Mouse (Mus musculus): ENCODE measurements around the gene Wwox.

Wwox gene

DNA sequence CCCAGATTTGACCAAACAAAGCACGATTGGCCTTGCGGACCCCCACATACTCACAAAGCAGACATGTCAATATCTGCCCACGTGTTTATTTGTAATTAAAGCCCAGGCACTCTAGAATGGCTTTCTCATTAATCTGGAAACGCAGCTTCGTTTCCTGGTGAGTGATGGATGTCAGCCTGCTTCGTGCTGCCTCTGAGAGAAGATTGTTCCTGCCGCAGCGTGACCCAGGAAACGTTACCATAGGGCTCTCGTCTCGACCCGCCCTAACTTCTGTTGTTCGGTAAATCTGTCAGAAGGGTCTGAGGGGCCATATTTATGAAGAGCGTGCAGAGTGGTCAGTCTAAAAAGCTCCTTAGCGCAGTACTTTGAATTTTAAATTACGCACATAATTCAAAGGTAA, 164.9 kb downstream of the Wwox start:
- no peak for DNase-seq

DNA sequence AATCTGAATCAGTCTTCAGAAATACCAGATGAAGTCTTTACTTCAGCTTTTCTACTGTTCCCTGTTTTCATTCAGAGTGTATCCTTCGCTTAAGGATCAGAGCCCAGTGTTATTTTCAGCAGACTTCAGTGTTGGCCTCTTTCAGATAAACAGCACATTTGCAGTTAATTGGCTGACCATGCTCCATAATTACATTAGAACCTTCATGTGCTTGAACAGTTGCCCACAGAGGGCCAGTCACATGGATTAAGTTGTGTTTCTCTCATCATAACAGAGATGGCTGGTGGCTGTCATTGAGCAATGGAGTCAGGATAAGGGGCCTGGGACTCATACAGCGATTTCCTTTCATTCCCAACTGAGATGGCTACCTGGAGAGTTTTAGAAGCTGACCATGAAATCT, 166.2 kb downstream of the Wwox start:
- no peak for DNase-seq

DNA sequence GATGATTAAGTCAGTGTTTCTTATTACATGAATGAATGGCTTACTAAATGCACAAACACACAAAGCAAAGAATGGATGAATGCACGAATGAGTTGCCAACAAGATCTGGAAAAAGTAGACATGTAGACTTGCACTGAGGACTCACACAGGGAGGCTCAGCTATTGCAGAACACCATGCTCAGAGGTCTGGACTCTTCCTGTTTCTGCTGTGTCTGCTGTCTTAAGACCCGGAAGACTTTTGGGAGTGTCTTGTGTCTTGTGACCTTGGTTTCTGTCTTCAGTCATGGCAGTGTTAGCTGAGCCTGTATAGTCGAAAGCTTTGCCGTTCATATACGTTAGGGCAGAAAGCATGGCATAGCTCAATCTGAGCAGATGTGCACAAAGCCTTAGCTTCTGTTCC, 169.9 kb downstream of the Wwox start:
- DNase-seq, result no peak

DNA sequence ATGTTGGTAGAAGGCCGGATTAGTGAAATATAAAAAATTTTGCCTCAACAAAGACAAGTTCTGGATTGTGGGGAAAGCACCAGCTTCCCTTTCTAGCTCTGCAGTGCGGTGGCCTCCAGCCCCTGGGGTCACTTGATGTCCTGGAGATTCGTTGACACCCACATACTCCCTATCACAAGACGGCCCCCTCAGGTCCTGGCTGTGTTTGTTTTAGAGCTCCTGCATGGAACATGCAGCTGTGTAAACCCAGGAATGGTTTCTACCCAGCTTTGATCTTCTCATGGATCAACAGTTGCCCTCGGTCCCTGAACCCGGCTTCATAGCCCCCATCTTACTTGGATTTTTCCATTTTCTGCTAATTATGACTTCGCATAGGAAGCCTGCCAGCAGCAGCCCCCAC, 171.6 kb downstream of the Wwox start:
- DNase-seq, result no peak

DNA sequence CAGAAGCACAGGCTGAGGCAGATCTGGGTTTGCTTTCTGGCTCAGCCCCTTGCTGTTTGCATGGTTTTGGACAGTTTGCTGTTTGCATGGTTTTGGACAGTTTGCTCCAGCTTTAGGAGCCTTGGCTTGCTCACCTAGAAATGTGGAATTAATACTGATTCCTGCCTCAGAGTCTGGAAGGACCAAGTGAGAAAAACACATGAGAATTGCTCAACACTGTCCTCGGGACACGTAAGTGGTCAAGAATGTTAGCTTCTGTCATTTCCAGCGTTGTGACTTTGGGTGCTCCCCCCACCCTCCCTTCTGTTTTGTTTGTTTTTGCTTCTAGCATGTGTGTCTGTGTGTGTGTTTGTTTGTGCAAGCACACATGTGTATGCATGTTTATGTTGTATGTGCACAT, 172.6 kb downstream of the Wwox start:
- DNase-seq, result no peak

DNA sequence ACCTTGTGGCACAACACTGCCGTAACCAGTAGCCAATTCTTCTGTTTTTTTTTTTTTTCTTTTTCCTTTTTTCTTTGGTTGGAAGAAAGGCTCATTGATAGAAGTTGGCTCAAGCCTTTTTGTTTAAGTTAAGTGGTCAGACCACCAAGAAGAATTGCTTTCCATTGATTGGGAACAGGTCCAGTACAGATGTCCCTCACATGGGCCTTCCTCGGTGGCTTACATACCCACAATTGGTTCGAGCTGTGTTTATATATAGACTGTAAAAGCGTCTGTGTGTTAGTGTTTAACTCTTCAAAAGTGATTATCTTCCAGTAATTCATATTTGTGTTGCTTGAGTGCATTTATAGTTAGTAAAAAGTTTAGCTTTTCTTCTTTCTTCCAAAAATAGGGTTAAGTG, 176.0 kb downstream of the Wwox start:
- DNase-seq, result no peak

DNA sequence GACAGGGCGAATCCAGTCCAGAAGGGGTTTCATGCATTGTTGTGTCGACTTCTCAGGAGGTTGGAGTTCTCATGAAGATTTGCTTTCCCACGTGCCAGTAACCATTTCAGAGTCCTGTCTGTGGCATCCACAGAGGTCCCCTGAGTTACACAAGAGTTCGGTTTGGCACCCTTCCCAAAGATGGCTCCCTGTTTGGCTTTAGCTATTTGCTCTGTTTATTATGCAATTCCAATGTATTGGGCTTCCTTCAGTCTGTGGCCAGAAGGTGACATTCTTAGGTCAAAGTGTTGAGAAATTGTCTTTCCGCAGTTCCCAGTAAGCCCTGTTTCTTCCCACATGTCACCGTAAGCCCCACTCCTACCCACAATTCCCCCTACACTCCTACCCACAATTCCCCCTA, 176.5 kb downstream of the Wwox start:
- DNase-seq, result no peak

DNA sequence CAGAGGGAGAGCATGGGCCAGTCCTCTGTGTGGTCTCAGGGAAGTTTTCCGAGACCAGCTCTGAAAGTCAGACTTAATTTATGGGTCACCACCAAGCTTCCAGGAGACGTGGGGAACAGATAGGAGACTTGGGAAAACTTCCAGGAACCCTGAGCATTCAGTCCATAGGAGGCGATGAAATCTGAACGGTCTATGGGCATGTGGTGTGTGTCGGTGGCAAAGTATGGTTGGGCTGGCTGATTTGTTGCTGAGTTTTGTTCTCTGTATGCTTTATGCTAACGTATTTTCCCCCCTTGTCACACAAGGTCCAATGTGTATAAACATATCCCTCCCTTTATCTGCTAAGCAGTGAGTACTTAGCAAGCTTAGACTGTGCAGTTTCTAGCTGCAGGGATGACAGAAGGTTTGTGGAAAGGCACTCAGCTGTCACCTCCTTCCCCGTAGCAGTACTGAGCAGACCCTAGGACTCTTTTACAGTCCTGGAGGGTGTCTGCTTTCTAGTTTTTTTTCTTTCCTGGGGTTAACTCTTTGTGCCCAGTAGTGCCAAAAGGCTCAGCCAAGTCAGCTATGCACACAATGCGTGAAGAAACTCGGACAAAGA, 179.6 kb downstream of the Wwox start:
- DNase-seq, result no peak

DNA sequence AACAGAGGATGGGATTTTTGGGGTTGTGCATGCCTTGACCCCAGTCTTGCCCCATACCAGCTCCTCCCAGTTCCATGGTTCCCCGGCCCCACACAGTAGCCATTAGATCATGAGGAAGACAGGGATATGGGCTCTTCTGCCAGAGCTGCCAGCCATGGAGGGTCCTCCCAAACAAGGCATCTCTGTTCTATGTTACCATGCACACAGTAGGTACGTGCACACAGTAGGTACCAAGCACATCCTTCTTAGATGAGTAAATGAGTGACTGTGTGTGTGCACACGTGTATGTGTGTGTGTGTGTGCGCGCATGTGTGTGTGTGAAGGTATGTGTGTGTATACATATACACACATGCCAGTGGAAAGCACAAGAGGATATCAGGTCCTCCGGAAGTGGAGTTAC, 185.9 kb downstream of the Wwox start:
- no peak for DNase-seq

DNA sequence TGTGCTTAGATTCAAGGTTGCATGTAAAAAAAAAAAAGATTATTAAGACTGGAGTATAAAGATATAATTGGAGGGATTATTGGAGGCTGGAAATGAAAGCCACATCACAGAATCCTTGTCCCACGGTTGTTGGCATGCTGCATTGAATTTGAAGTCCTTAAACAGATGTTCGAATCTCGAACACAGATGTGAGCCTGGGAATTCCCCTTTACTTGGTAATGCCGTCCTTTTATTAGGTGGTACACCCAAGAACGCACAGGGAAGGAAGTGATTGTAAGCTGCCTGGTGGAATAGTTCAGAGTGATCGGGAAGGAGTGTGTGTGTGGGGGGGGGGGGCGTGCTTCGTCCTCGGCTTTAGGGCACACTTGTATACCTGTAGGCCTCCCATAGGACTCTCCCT, 187.4 kb downstream of the Wwox start:
- no peak for DNase-seq

DNA sequence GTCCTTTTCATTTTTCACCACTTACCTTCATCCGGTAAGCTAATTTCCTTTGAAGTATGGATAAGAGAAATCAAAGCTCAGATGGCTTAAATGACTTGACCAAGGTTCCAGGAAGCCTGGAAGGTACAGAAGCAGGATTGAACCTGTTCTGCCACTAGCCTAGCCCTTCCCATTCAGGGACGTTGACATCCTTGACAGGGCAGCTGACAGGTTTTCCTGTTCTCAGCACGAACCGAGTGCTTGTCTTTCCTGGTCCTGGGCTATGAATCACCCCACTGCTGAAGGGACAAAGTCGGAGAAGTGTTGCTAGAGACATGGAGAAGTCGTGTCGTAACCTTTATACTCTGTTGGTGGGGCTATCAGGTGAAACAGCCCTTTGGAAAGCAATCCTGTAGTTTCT, 190.3 kb downstream of the Wwox start:
- no peak for DNase-seq

DNA sequence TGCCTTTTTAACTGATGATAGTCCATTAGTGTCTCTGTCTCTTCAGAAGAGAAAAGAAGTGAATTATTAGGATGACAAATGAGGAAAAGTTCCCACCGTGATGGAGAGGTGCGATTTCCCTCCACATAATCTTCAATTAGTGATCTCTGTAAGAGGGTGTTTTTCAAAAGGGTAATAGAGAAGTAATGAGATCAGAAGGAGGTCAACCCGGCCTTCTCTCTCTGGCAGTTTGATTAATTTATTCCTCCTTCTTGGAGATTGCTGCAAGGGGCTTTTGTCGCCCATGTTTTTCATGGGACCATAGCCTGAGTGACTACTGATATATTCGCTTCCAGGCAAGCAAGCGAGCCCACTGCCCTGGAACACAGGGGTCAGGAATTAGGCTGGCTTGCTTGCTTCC, 191.6 kb downstream of the Wwox start:
- DNase-seq, result no peak

DNA sequence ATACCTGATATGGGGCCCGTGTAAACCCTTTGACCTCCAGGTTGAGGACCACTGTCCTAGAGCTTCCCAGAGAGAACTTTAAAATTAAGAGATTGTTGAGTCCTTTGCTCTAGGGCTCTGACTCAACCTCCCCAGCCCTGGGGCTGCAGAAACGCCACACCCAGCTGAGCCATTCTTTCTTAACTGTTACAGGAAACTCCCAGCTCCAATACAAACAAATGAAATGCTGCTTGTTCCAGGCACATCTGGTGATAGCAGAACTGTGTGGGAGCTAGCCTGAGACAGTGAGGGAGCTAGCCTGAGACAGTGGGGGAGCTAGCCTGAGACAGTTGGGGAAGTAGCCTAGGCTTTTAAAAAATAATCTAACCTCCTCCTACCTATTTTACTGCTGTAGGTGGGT, 194.7 kb downstream of the Wwox start:
- DNase-seq, result no peak

DNA sequence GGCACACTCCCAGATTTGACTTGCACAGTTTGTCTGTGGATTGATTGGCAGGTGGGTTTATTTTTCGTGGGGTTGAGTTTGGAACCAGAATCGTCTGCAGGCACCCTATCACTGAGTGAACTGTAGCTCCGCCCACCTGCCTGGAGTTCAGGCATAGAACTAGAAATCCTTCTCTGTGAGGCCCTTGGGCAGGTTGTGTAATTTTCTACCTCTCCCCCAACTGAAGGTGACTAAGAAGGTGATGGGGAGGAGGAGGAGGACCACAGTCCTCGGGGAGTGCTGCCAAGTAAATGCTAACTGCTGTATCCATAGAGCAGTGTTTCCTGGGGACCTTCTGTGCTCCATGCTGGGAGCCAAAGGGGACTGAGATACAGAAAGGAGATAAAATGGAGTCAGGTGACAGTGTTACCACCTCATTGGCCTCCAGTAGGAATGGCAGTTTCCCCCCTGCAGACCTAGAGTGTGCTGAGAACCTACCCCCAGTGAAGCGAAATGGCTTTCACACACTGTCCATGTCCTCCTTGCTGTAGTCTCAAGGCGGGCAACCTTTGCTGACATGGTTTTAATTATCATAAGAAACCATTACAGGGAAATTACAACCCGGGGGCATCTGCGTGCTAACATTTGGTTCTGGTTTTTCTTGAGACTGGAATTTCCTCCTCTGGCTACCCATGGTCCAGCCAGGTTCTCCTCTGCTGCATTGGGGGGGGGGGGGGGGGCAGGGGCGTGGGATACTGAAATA, 195.4 kb downstream of the Wwox start:
- no peak for DNase-seq

DNA sequence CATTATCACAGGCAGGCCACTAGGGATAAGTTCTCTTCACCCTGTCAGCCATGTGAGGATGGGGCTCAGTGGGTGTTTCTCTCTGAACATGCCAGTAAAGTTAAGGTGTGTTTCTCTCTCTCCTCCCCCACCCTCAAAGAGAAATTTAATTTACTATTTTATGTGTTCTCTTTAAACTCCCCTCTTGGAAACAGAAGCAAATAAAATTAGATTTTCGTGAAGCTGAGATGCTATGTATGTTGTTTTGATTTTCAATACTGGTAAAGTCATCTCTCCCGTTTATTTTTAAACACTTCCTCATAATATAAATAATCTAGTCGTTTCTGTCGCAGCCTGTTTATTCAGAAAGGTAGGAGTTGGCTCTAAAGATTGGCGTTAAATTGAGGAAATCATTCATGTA, 196.9 kb downstream of the Wwox start:
- DNase-seq, result no peak

DNA sequence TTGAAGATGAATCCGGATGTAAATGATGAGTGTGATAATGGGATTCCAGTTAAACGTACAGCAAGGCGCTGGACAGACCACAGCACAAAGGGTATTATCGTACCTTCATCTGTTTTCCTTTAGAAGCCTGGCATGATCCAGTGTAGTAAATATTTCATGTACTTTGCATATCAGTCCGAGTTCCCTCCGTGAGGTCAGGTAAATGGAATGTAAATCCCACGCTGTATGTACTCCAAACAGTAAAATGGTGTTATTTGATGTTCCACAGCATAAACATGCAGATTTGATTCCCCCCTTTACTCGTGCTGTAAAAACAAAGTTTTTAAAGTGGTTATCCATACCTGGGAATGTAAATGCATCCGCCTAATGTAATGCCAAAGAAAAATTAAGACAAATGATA, 202.4 kb downstream of the Wwox start:
- DNase-seq, result no peak

DNA sequence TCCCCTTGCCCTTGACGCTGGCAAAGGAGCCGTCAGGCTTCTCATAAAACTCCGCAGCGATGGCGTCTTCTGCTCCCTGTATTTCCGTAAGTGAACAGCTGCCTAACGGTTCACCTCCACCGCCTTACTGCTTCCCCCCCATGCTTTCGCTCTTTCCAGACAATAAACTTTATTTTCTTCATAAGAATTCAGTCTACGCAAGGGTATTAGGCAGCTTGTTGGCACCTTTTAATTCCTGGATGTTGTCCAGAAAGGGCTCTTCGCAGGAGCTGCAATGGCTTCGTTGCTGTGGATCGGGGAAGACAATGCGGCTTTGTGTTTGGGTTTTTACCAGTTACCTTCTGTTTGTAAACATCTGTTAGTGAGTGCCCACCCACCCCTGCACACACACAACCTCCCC, 211.3 kb downstream of the Wwox start:
- DNase-seq, result no peak

DNA sequence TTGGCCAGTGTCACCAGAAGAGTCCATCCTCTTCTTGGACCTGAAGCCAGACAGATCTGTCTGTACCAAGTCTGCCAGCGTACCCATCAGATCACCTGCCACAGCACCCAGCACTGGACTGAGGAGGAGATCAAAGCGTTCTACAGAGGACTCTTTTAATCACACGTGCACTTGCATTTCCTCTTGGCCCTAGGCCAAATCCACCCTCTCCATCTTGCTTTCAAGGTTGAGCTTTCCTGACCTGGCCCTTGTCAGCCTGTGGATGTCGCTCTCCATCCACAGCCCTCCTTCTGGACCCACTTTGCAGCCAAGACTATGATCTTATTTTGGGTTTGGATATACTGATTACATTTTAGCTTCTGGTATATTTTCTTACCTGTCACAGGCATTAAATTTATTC, 218.3 kb downstream of the Wwox start:
- no peak for DNase-seq

DNA sequence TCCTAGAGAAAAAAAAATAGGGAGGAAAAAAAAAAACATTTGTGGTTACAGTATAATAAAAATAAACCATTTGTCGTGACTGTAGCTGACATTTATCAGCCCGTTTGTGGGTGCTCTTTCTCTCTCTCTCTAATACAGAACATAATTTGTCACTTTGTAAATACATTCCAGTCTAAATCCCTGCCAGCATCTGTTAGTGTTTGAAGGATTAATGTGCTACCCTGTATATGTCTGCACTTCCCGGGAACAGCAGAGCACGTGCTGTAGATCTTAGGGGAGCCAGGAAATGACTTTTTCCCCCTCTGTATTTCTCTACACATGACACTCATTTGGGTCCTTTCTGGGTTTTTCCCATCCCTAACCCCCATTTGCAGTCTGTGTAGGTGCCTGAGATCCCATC, 219.0 kb downstream of the Wwox start:
- DNase-seq, result no peak

DNA sequence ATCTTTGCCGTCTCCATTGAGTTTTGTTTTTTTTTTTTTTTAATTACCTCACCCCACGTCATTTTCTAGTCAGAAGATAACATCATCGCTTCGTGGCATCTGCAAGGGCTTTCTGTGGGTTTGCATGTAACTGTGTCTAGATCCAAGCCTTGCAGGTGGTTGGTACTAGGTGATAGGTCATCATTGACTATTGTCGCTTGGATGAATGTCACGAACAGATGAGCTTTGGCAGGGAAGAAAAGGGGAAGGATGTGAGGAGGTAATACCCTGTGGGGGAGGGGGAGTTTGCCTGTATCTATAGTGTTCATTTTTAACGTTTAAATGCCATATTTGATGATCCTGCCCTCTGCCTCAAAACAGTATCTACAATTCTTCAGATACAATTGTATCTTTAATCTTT, 223.6 kb downstream of the Wwox start:
- peak; percentile 11 for DNase-seq

DNA sequence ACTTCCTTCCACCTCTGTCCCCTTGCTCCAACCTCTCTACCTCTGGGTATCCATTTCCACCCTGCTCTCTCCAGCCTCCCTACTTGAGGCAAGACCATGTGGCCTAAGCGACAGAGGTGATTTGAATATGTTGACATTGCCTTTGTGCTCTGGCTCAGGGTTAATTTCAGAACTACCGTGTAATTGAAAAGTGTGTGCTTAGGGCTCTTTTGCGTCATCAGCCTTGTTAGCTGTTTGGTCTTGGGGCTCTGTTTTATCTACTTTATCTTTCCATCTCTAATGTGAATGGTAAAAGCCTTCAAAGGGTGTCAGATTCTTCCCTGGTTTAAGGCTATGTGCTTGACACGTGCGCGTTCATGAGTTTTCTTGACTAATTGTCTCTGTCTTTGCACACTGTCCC, 226.1 kb downstream of the Wwox start:
- no peak for DNase-seq

DNA sequence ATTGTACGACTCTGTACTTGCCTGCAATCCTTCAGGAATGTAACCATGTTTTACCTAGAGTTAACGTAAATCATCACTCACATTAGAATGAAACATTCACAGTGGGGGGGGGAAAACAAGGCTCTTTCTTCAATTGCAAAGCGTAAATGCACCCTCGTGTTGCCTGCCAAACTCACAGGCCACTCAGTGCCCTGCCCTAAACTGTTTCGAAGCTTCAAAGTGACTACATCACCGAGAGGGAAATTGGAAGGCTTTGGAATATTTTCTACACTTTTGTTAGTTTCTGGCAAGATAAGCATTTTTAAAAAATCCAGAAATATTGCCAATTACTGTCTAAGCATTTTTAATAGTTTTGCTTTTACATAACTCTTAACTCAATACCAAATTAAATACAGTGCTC, 231.3 kb downstream of the Wwox start:
- DNase-seq, result no peak

DNA sequence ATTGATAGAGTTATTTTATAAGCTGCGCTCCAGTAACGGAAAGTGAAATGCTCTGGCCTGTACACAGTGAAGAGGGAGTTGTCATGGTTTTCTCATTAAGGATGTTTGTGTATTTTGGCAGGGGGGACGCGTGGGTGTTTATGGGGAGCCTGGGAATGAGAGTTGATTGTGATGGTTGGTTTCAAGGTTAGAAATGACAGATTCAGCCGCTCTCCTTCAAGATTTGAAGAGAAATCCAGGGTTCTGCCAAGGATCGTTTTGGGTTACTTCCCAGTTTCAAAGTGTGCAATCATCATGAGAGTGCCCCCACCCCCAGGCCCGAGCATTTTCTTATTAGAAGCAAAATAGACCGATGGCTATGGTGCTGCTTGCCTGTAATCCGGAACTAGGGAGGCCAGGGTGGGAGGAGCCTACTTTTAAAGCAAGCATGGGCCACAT, 231.8 kb downstream of the Wwox start:
- DNase-seq, result no peak

DNA sequence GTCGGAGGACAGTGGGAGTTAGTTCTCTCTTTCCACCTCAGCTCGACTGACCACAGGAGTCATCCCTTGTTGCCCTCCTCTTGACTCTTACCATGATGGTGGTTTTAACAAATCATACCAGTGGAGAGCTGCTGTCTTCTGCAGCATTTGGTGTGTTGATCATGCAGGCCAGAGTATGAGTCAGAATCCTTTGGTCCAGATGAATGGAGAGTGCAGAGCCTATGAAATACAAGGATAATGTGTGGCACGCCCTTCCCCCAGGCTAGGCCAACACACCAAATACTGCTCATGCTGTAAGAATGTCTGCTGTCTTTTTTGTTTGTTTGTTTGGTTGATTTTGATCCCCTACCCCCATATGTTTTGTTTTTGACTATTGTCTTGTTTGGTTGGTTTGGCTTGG, 234.0 kb downstream of the Wwox start:
- no peak for DNase-seq

DNA sequence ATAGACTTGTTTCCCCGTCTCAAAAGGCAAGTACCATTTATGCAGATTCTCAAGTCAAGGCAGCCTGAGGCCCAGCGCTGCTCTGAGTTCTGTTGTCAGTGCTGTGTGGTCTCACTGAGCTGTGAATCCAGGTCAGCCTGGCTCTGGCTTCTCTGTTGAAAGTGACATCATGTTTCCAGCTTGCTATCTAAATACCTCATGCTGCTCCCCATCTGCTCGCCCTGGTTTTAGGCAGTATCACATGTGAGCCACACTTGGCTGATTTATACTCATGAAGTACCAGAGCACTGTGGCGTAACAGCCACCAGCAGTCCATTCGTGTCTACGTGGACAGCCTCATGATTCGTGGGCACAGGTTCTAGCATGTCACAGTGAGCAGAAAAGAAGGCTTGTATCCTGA, 235.7 kb downstream of the Wwox start:
- DNase-seq, result no peak

Measured in thymus, postnatal 25 days (tissue).